Mouse (Mus musculus): ENCODE results near the gene Arhgef28.

DNA sequence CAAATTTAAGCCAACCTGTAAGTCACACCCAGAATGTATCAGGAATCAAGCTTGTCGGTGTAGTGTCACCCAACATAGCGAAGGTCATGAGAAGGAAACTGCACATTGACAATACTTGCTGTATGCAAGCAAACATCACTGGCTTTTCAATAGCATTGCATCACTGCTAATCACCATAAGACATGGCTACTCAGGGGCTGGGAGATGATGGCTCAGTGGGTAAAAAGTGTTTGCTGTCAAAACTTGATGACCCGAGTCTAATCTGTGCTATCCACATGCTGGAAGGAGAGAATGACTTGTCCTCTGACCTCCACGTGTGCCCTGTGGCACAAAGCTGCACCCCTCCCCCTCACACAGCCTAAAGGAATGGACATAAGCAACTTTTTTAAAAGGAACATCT is 133.0 kb downstream of the Arhgef28 start:
- TF ChIP-seq POLR2A (IDR thresholded peaks at IDR 0.05; ENCODE audit: insufficient read depth, low read depth, low read length) = no peak
- no peak for TF ChIP-seq CTCF (IDR thresholded peaks at IDR 0.05; ENCODE audit: insufficient read depth, low read depth, low read length)
